In the genomic region with DNA sequence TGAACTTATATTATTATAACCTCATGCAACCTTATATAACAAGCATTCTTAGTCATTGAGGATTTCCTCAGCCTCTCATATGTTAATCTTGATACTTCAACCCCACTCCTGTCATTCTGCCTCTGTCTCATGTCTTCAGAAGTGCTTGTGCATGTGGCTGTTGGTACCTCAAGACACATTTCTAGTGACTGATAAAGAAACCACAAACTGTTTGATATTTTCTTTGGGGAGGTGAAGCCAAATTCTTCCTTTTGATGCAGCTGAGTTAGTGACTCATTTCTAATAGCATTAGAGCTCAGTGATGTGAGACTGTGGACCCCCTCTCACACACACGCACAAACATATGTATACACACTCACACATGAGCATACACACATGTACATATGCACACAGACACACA, we compare ENCODE assay signal across 27 mouse cellular contexts. TPM values are rescaled to one million over a fixed set of nuclear protein-coding genes. Genes with fewer than 3 reads are reported as not detected.
DNase-seq lines count a peak whose midpoint lies in the region; ATAC-seq and TF ChIP-seq lines count a peak whose summit lies in the region.
"Had no signal": no experiment of that assay in that cellular context is flagged by ENCODE, and none has a peak within 500 bp of the region (broad histone marks: within the 10 kb centered on the region; RNA-seq: fewer than 3 reads in every experiment).

No protein-coding gene starts in this region.

- DNase-seq in brain, adult 2 months (ENCODE audit: low read depth, low spot score), result peak; percentile 7
- no peak for DNase-seq in liver, embryonic 14.5 days (ENCODE audit: low read depth in 3 of 3, low spot score in 3 of 3)
- DNase-seq in cerebellum, postnatal 36 days, result no peak
- no peak for DNase-seq in thymus, adult 18-20 months
- DNase-seq in left cerebral cortex, postnatal 25 days (ENCODE audit: low spot score in 2 of 2), result no peak
- DNase-seq: adrenal gland, adult 2 months; cerebellum, adult 11-12 months; cerebellum, postnatal 14 days; gastrocnemius, postnatal 25 days; heart, adult 18-20 months; heart, postnatal 14 days; kidney, adult 2 months; lung, postnatal 10 days; midbrain, embryonic 14.5 days; right cerebral cortex, postnatal 14 days had no signal

- no peak for ATAC-seq in megakaryocyte, adult 5-6 weeks (ENCODE audit: poor library complexity, severe bottlenecking)
- ATAC-seq in liver, embryonic 14.5 days (ENCODE audit: insufficient read depth), result peak; percentile 62; the same call in 1 of the 2 replicates
- no peak for ATAC-seq in erythroblast, adult 5-6 weeks (replicated peaks; ENCODE audit: low FRiP score, poor library complexity, severe bottlenecking)
- ATAC-seq: forebrain, embryonic 16.5 days; Patski had no signal

- 51% methylated on average over 1 of the region's 1 CpGs for WGBS in liver, embryonic 14.5 days (ENCODE audit: insufficient replicate concordance)

- peak; percentile 85 for TF ChIP-seq EP300 in liver, embryonic 14.5 days (IDR thresholded peaks at IDR 0.05; ENCODE audit: low read depth)

- no peak overlapping the region for H3K9ac ChIP-seq in liver, embryonic 14.5 days (replicated peaks)
- H3K9ac ChIP-seq: embryonic facial prominence, embryonic 15.5 days; heart, embryonic 13.5 days; neural tube, embryonic 12.5 days had no signal

- no peak overlapping the region for H3K4me2 ChIP-seq in liver, embryonic 14.5 days (ENCODE audit: low read depth)
- H3K4me2 ChIP-seq: embryonic facial prominence, embryonic 15.5 days; heart, embryonic 13.5 days; neural tube, embryonic 12.5 days had no signal

- TF ChIP-seq CTCF in liver, embryonic 14.5 days (IDR thresholded peaks at IDR 0.05; ENCODE audit: low read depth), result no peak

- no peak overlapping the region for H3K27ac ChIP-seq in liver, embryonic 14.5 days
- H3K27ac ChIP-seq: embryonic facial prominence, embryonic 15.5 days; heart, embryonic 13.5 days; kidney, postnatal 0 days; limb, embryonic 10.5 days; neural tube, embryonic 12.5 days had no signal

- H3K4me3 ChIP-seq in megakaryocyte, embryonic 14.5 days (replicated peaks), result peak overlapping the region; percentile 33
- H3K4me3 ChIP-seq in liver, embryonic 14.5 days (ENCODE audit: insufficient read depth in 1 of 2, low read depth in 2 of 2, low read length in 2 of 2), result no peak overlapping the region
- H3K4me3 ChIP-seq: embryonic facial prominence, embryonic 15.5 days; heart, embryonic 13.5 days; limb, embryonic 10.5 days; neural tube, embryonic 12.5 days had no signal

- no peaks in the 10 kb centered on the region for H3K9me3 ChIP-seq in megakaryocyte, embryonic 14.5 days
- no peaks in the 10 kb centered on the region for H3K9me3 ChIP-seq in liver, embryonic 14.5 days (ENCODE audit: control insufficient read depth, low read length)
- H3K9me3 ChIP-seq: embryonic facial prominence, embryonic 15.5 days; heart, embryonic 13.5 days; limb, embryonic 10.5 days; neural tube, embryonic 12.5 days had no signal

- H3K4me1 ChIP-seq in megakaryocyte, embryonic 14.5 days, result peaks cover 51% of the 10 kb centered on the region
- peaks cover 0 to 17% of the 10 kb centered on the region in 2 experiments; a peak in 2 of 4 replicates for H3K4me1 ChIP-seq in liver, embryonic 14.5 days (replicated peaks; ENCODE audit: control insufficient read depth in 2 of 2, insufficient read depth in 2 of 2, low read length in 1 of 2)
- H3K4me1 ChIP-seq: embryonic facial prominence, embryonic 15.5 days; heart, embryonic 13.5 days; limb, embryonic 10.5 days; neural tube, embryonic 12.5 days had no signal

- H3K36me3 ChIP-seq in megakaryocyte, embryonic 14.5 days (replicated peaks; ENCODE audit: low read length), result no peaks in the 10 kb centered on the region
- H3K36me3 ChIP-seq in liver, embryonic 14.5 days (replicated peaks; ENCODE audit: control insufficient read depth, insufficient read depth, low read depth), result no peaks in the 10 kb centered on the region
- H3K36me3 ChIP-seq: embryonic facial prominence, embryonic 15.5 days; heart, embryonic 13.5 days; limb, embryonic 10.5 days; neural tube, embryonic 12.5 days had no signal

- H3K27me3 ChIP-seq in megakaryocyte, embryonic 14.5 days (replicated peaks), result peaks cover 8% of the 10 kb centered on the region
- H3K27me3 ChIP-seq in liver, embryonic 14.5 days (ENCODE audit: control insufficient read depth, insufficient read depth, low read length), result no peaks in the 10 kb centered on the region
- H3K27me3 ChIP-seq: embryonic facial prominence, embryonic 15.5 days; heart, embryonic 13.5 days; neural tube, embryonic 12.5 days had no signal

- intact Hi-C loops in left cerebral cortex, postnatal 25 days (cut with DNase I), result no loop called here

RNA-seq across cellular contexts. Expression of a gene that starts 17.8 kb away (rescaled TPM):
- polyA plus RNA-seq in megakaryocyte, embryonic 14.5 days (2012; ENCODE audit: insufficient read depth, low replicate concordance), result not detected in 2 replicates
- total RNA-seq in megakaryocyte, adult 5-6 weeks (2015), result not detected in 2 replicates
- total RNA-seq in megakaryocyte, adult 5-6 weeks (2017), result not detected in 2 replicates
- not detected in 2 replicates for polyA plus RNA-seq in liver, embryonic 14.5 days (2012; rRNA removed)
- not detected in 2 replicates for polyA plus RNA-seq in liver, embryonic 14.5 days (2014; fragmentation: Nextera tagmentation; extraction: Ambion mirVana)
- total RNA-seq in erythroblast, adult 5-6 weeks (2015; ENCODE audit: low replicate concordance), result not detected in 2 replicates
- total RNA-seq in erythroblast, adult 5-6 weeks (2017; ENCODE audit: low replicate concordance), result not detected in 2 replicates
- under 1 TPM in 1 of 2 experiments, not detected in 1; 0.44 TPM for total RNA-seq in left cerebral cortex, postnatal 25 days (2021)
- total RNA-seq: adrenal gland, adult 2 months; adrenal gland, postnatal 4 days; gastrocnemius, postnatal 25 days; heart, adult 18-20 months; heart, postnatal 14 days; liver, adult 2 months had no signal
- polyA plus RNA-seq: adrenal gland, adult 2 months; embryonic facial prominence, embryonic 15.5 days; forebrain, embryonic 16.5 days; heart, embryonic 13.5 days; kidney, postnatal 0 days; limb, embryonic 10.5 days; liver, adult 2 months; neural tube, embryonic 12.5 days; Patski had no signal

RNA-seq across cellular contexts. Expression of a gene that starts 26.7 kb away (rescaled TPM):
- polyA plus RNA-seq in megakaryocyte, embryonic 14.5 days (2012; ENCODE audit: insufficient read depth, low replicate concordance), result 3.3 and 4.6 TPM in 2 replicates
- 3.9 and 6.3 TPM in 2 replicates for total RNA-seq in megakaryocyte, adult 5-6 weeks (2015)
- total RNA-seq in megakaryocyte, adult 5-6 weeks (2017), result 1.5 and 2.2 TPM in 2 replicates
- 0.46 and 0.50 TPM in 2 replicates for polyA plus RNA-seq in liver, embryonic 14.5 days (2012; rRNA removed)
- 0.22 and 0.49 TPM in 2 replicates for polyA plus RNA-seq in liver, embryonic 14.5 days (2014; fragmentation: Nextera tagmentation; extraction: Ambion mirVana)
- total RNA-seq in erythroblast, adult 5-6 weeks (2015; ENCODE audit: low replicate concordance), result not detected in 2 replicates
- not detected in 2 replicates for total RNA-seq in erythroblast, adult 5-6 weeks (2017; ENCODE audit: low replicate concordance)
- 1 to 10 TPM in 1 of 2 experiments, not detected in 1; 1.2 TPM for total RNA-seq in left cerebral cortex, postnatal 25 days (2021)

RNA-seq across cellular contexts. Expression of a gene that starts 44.2 kb away (rescaled TPM):
- polyA plus RNA-seq in megakaryocyte, embryonic 14.5 days (2012; ENCODE audit: insufficient read depth, low replicate concordance), result 1.4 and 1.5 TPM in 2 replicates
- 0.13 TPM in 1 of 2 replicates, not detected in the other for total RNA-seq in megakaryocyte, adult 5-6 weeks (2015)
- total RNA-seq in megakaryocyte, adult 5-6 weeks (2017), result 0.11 and 0.41 TPM in 2 replicates
- 0.22 and 0.34 TPM in 2 replicates for polyA plus RNA-seq in liver, embryonic 14.5 days (2012; rRNA removed)
- 0.14 and 0.28 TPM in 2 replicates for polyA plus RNA-seq in liver, embryonic 14.5 days (2014; fragmentation: Nextera tagmentation; extraction: Ambion mirVana)
- not detected in 2 replicates for total RNA-seq in erythroblast, adult 5-6 weeks (2015; ENCODE audit: low replicate concordance)
- 0.14 TPM in 1 of 2 replicates, not detected in the other for total RNA-seq in erythroblast, adult 5-6 weeks (2017; ENCODE audit: low replicate concordance)
- 100 to 1,000 TPM; 641 to 646 TPM for total RNA-seq in left cerebral cortex, postnatal 25 days (2021)

RNA-seq across cellular contexts. Expression of a gene that starts 53.5 kb away (rescaled TPM):
- polyA plus RNA-seq in megakaryocyte, embryonic 14.5 days (2012; ENCODE audit: insufficient read depth, low replicate concordance), result 15.6 and 31.6 TPM in 2 replicates
- total RNA-seq in megakaryocyte, adult 5-6 weeks (2015), result 69.7 and 73.9 TPM in 2 replicates
- 21.2 and 35.8 TPM in 2 replicates for total RNA-seq in megakaryocyte, adult 5-6 weeks (2017)
- polyA plus RNA-seq in liver, embryonic 14.5 days (2012; rRNA removed), result 1.5 and 2.8 TPM in 2 replicates
- 0.78 and 0.89 TPM in 2 replicates for polyA plus RNA-seq in liver, embryonic 14.5 days (2014; fragmentation: Nextera tagmentation; extraction: Ambion mirVana)
- 16.7 and 25.0 TPM in 2 replicates for total RNA-seq in erythroblast, adult 5-6 weeks (2015; ENCODE audit: low replicate concordance)
- total RNA-seq in erythroblast, adult 5-6 weeks (2017; ENCODE audit: low replicate concordance), result 2.4 and 7.2 TPM in 2 replicates
- total RNA-seq in left cerebral cortex, postnatal 25 days (2021), result 1 to 10 TPM in 1 of 2 experiments, under 1 TPM in 1; 0.78 to 2.2 TPM

Comparison
In these comparisons a context has a peak if more than half of its experiments do, and no peak if none do; other contexts are left out.
1. RNA of a gene that starts 44.2 kb away (total RNA-seq): 641 to 646 TPM in left cerebral cortex, postnatal 25 days; 0.11 to 0.41 TPM in megakaryocyte, adult 5-6 weeks and 0.14 TPM in erythroblast, adult 5-6 weeks; every median in the first group is over 100 times any median in the second.